Comparison of ENCODE assay signal across 20 mouse cellular contexts in the genomic region with DNA sequence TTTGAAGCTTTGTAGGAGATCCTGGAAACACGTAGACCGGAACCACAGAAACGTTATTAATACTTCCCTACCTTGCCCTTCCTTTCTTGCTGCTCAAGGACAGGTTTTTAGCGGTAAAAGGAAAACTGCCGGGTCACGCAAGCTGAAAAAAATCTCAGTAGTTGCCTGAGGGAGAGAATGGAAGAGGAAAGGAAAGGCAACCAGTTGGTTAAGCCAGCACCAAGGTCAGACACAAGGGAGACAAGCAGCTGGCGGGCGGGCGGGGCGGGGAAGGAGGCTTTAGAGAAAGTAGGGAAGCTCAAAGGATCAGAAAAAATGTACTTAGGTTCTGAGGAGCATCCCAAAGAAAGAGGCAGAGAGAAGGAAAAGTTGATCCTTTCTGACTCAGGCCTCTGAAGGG. TPM values are rescaled to one million over a fixed set of nuclear protein-coding genes. Genes with fewer than 3 reads are reported as not detected.
DNase-seq lines count a peak whose midpoint lies in the region; TF ChIP-seq lines count a peak whose summit lies in the region.
"Had no signal": no experiment of that assay in that cellular context is flagged by ENCODE, and none has a peak within 500 bp of the region (broad histone marks: within the 10 kb centered on the region; RNA-seq: fewer than 3 reads in every experiment).

No protein-coding gene starts in this region.

- H3K9ac ChIP-seq in ES-Bruce4 (ENCODE audit: low read depth, poor library complexity, severe bottlenecking): peak overlapping the region; percentile 37
- H3K9ac ChIP-seq: embryonic facial prominence, embryonic 13.5 days; embryonic facial prominence, embryonic 15.5 days; forebrain, embryonic 12.5 days had no signal

- peak overlapping the region; percentile 83 for H3K27ac ChIP-seq in ES-Bruce4 (ENCODE audit: insufficient read depth, low read length)
- H3K27ac ChIP-seq: embryonic facial prominence, embryonic 13.5 days; embryonic facial prominence, embryonic 15.5 days; forebrain, embryonic 10.5 days; forebrain, embryonic 12.5 days had no signal

- TF ChIP-seq CTCF in ES-Bruce4 (IDR thresholded peaks at IDR 0.05; ENCODE audit: low read depth, low read length): no peak

- peak; percentile 52 for DNase-seq in ES-CJ7 (ENCODE audit: low read depth, low spot score)
- DNase-seq in ZHBTc4 (ENCODE audit: low read depth, low spot score): peak; percentile 61
- no peak for DNase-seq in testis, postnatal 10 days (ENCODE audit: low spot score)
- DNase-seq in layer of hippocampus, adult 9-11 months: no peak
- DNase-seq: adrenal gland, adult 2 months; adrenal gland, postnatal 10 days; adrenal gland, postnatal 25 days; cerebellum, adult 11 months; cerebellum, adult 18-20 months; cerebellum, adult 8-10 months; cerebellum, adult 9-11 months; cerebellum, postnatal 14 days; cerebellum, postnatal 36 days; embryo, embryonic 11 days had no signal

- no peaks in the 10 kb centered on the region for H3K9me3 ChIP-seq in ES-Bruce4 (replicated peaks; ENCODE audit: control insufficient read depth, insufficient read depth, low read length, poor library complexity, severe bottlenecking)
- H3K9me3 ChIP-seq: embryonic facial prominence, embryonic 13.5 days; embryonic facial prominence, embryonic 15.5 days; forebrain, embryonic 10.5 days; forebrain, embryonic 12.5 days had no signal

- H3K36me3 ChIP-seq in ES-Bruce4 (ENCODE audit: control insufficient read depth, insufficient read depth, low read length, poor library complexity, severe bottlenecking): peaks cover 2% of the 10 kb centered on the region

- TF ChIP-seq POLR2A in ES-Bruce4 (IDR thresholded peaks at IDR 0.05; ENCODE audit: insufficient read depth, low read length): no peak

- H3K27me3 ChIP-seq in ES-Bruce4 (ENCODE audit: control insufficient read depth, insufficient read depth, low read length, poor library complexity, severe bottlenecking): no peaks in the 10 kb centered on the region
- H3K27me3 ChIP-seq: embryonic facial prominence, embryonic 13.5 days; embryonic facial prominence, embryonic 15.5 days; forebrain, embryonic 12.5 days had no signal

- no peak overlapping the region for H3K4me3 ChIP-seq in ES-Bruce4 (ENCODE audit: low read depth, low read length)
- H3K4me3 ChIP-seq: embryonic facial prominence, embryonic 13.5 days; embryonic facial prominence, embryonic 15.5 days; erythroblast, embryonic 14.5 days; forebrain, embryonic 10.5 days; forebrain, embryonic 12.5 days had no signal

- no peak for TF ChIP-seq EP300 in ES-Bruce4 (IDR thresholded peaks at IDR 0.05; ENCODE audit: insufficient read depth, low read depth, low read length)

- H3K4me1 ChIP-seq in ES-Bruce4 (ENCODE audit: control insufficient read depth, insufficient read depth, low read length): peaks cover 3% of the 10 kb centered on the region
- H3K4me1 ChIP-seq: embryonic facial prominence, embryonic 13.5 days; embryonic facial prominence, embryonic 15.5 days had no signal

RNA-seq across cellular contexts. Expression of gene Glrx2, which starts 29.7 kb away (rescaled TPM):
- polyA plus RNA-seq in ES-Bruce4 (2011; ENCODE audit: insufficient read depth, insufficient read length, low read depth, missing spikeins): 42.3 and 48.1 TPM in 2 replicates

RNA-seq across cellular contexts. Expression of gene Trove2, which starts 31.0 kb away (rescaled TPM):
- polyA plus RNA-seq in ES-Bruce4 (2011; ENCODE audit: insufficient read depth, insufficient read length, low read depth, missing spikeins): 21.8 and 22.1 TPM in 2 replicates
- polyA plus RNA-seq: erythroblast, embryonic 14.5 days had no signal

RNA-seq across cellular contexts. Expression of gene Uchl5, which starts 31.2 kb away (rescaled TPM):
- polyA plus RNA-seq in ES-Bruce4 (2011; ENCODE audit: insufficient read depth, insufficient read length, low read depth, missing spikeins): 140 and 141 TPM in 2 replicates

RNA-seq across cellular contexts. Expression of gene Cdc73, which starts 43.2 kb away (rescaled TPM):
- 107 and 115 TPM in 2 replicates for polyA plus RNA-seq in ES-Bruce4 (2011; ENCODE audit: insufficient read depth, insufficient read length, low read depth, missing spikeins)

Comparison
In these comparisons a context has a peak if more than half of its experiments do, and no peak if none do; other contexts are left out.
1. DNase-seq: peak in ES-CJ7 (single experiment) and ZHBTc4 (single experiment); none in testis, postnatal 10 days (single experiment) and layer of hippocampus, adult 9-11 months (single experiment).